Mouse (Mus musculus): ENCODE measurements around the gene Sun2.

DNA sequence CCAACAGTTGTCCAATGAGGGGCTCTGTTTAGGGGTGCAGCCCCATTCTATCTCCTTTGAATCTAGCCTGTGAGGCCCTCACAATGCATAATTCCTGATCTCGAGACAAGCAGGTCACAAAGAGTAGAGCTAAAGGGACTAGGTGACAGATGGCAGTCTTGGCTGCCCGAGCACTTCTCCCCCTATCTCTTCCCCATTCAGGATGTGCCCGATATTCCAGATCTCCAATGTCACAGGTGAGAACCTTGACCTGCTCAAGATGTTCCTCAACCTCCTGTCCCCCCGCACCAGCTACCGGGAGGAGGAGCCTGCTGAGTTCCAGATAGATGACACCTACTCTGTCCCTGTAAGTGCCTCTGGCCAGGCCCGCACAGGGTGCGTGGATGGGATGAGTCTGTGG lies 26.7 kb downstream of the Sun2 start:
- TF ChIP-seq CTCF (conservative IDR thresholded peaks at IDR 0.05; ENCODE audit: insufficient read depth, insufficient read length, low read depth, low read length), result no peak
- TF ChIP-seq POLR2A (IDR thresholded peaks at IDR 0.05; ENCODE audit: low read depth, low read length), result no peak
